Mouse (Mus musculus) liver, postnatal 0 days (tissue): Measurements from ENCODE around the gene Cbl.

Source experiments
- CTCF ChIP-seq: sonication (generic); IDR thresholded peaks from 2 replicates; pipeline ENCODE4 v1.5.1; 2016; ENCODE audit warnings: antibody characterized with exemption, low read depth
- EP300 ChIP-seq: IDR thresholded peaks from 2 replicates; pipeline ENCODE4 v1.6.1; 2016; ENCODE audit warnings: antibody characterized with exemption, low read depth, mild to moderate bottlenecking

DNA sequence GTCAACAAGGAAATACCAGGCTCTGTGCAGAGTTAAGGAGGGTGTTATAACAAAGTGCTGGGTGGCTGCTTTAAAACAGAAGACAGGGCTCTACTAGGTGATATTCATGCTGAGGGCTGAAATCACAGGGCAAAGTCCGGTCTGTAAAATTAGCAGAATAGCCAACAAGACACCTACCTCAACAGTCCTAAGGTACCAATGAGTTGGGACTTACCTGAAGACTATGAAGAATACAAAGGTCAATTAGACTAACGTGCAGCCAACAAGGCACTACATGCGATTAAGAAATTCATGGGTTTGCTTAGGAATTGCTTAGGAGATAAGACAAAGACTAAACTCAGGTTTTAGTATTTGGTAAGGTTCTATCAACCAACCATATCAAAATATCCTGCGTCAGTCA, 24.4 kb downstream of the Cbl start:
- no peak for TF ChIP-seq CTCF
- TF ChIP-seq EP300: no peak
